Mouse (Mus musculus): ENCODE results near the gene Dcbld2. TPM values are rescaled to one million over a fixed set of nuclear protein-coding genes. Genes with fewer than 3 reads are reported as not detected.

Dcbld2 gene
- total RNA-seq, 2 experiments from 2014 or later: 11.2 to 11.6 TPM

GRCm38 (mm10) chr16:58482296-58482695, 74.1 kb downstream of the Dcbld2 start:
- no peak for DNase-seq

- DNase-seq: no peak
Measured at GRCm38 (mm10) chr16:58487861-58488260, 79.6 kb downstream of the Dcbld2 start.

DNA sequence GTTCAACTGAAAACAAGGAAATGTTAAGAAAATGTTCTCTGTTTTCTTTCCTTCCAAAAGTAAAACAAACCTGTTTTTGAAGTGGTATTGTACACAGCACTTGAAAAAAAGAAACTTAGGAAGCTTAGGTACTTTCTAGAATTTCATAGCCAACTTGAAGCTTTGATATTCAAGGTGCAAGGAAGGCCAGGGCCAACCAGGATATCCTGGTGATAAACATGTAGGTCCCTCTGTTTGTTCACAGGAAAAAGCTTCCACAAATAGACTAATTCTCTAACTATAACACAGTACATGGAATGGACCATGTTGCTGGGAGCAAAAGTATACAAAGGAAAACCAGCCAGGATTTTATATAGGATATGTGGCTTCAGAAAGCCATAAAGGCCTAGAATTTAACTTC, 88.5 kb downstream of the Dcbld2 start:
- DNase-seq: no peak

GRCm38 (mm10) chr16:58497886-58498713, 89.9 kb downstream of the Dcbld2 start:
- DNase-seq: no peak

- no peak for DNase-seq
Measured at GRCm38 (mm10) chr16:58499172-58499584, 90.9 kb downstream of the Dcbld2 start.

GRCm38 (mm10) chr16:58499650-58500049, 91.4 kb downstream of the Dcbld2 start:
- DNase-seq: no peak

- DNase-seq: no peak
Measured at GRCm38 (mm10) chr16:58501760-58502301, 93.6 kb downstream of the Dcbld2 start.

DNA sequence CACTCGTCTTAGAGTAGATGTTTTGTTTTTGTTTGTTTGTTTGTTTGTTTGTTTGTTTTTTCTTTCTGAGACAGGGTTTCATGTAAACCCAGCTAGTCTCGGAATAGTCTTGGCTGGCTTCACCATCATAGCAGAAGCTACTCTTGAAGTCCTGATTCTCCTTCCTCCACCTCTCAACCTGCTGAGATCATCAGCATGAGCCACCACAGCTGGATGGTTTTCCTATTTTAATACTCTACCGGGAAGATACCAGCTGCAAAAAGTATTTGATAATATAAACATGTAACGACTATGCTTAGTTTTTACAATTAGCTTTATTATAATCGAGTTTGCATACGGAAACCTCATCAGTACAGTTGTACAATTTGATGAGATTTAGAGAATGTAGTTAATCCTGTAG, 94.3 kb downstream of the Dcbld2 start:
- no peak for DNase-seq

- DNase-seq: no peak
Measured at GRCm38 (mm10) chr16:58504945-58505344, 96.7 kb downstream of the Dcbld2 start.

DNA sequence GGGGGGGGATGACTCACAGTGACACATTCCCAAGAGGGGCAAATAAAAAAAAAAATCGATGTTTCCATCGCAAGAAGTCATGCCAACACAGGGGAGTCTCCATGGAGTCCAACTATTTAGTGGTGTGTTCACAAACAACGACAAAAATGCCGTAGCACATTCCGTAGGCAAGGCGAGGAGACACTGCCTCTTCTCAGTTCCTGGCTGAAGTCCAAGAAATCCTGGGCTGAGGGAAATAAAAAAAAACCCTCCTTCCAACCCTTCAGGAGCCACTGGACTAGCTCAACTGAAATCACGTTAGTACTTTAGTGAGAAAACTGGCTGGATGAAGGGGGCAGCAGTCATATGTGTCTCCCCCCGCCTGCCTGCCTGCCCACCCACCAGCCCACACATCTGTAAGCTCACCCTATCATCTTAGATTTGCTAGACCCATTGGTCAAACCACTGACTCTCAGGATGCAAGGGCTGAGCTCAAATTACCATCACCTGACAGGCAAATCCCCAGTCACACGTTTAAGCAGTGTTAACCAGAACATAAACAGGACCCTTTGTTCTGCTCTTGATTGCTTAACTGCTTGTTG, 104.0 kb downstream of the Dcbld2 start:
- peak; percentile 36 for DNase-seq

DNA sequence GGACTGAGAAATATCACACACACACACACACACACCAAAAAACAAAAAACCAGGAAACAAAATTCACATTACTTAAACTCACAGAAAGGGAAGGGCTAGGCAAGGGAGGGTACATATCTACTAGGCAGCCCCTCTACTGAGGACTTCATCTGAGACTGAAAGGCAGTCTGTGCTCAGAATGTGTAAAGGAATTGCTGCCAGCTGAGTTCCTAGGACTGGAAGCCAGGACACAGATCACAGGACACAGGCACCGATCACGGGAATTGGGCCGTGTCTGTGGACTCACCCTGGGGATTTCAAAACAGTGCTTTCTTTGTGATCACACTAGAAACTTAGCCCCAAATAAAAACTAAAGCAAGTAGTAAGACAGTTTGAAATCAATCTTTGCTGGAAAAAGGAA, 104.6 kb downstream of the Dcbld2 start:
- peak; percentile 24 for DNase-seq

DNA sequence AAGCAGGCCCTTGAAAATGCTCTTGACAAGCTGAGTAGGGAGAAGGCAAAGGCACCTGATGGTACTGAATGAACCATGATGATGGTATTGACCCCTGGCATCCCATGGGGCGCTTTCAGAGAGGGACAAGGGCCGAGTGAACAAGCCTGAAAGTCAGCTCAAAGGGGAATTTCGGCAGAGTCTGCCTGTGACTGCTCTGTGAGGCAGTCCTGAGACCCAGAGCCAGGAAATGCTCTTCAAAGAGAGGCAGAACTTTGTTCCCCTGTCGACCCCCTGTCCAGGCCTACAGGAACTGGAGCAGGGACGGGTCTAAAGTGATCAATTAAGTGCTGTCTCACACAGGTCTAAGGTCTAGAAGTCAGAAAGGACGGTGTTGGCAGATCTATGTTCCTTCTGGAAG, 105.5 kb downstream of the Dcbld2 start:
- peak; percentile 44 for DNase-seq

- peak; percentile 30 for DNase-seq
Measured at GRCm38 (mm10) chr16:58514565-58514964, 106.3 kb downstream of the Dcbld2 start.

- DNase-seq: no peak
Measured at GRCm38 (mm10) chr16:58516161-58516560, 107.9 kb downstream of the Dcbld2 start.

GRCm38 (mm10) chr16:58516960-58517798, 108.9 kb downstream of the Dcbld2 start:
- DNase-seq: no peak

Other genes with a start within 250 kb of the Dcbld2 start
- 10 to 100 TPM; 23.2 to 29.1 TPM for gene St3gal6, start 115.8 kb downstream of the Dcbld2 start, total RNA-seq (2021)
- gene Gm813, start 208.5 kb downstream of the Dcbld2 start, total RNA-seq (2021): not detected
- not detected for gene E330017A01Rik, start 230.3 kb downstream of the Dcbld2 start, total RNA-seq (2021)